Mouse (Mus musculus) ES-Bruce4 (cell line): ENCODE measurements at regions not wholly inside any gene's neighbourhood (a gene's known extent, or its start where the extent isn't known, plus 50 kb on each side); places are given as distances from the start of the nearest gene placed in this dataset.
"Not testable (repeated sequence)": the region's sequence is repeated elsewhere in the genome, so short reads cannot be mapped to it uniquely, and the experiment has no call there.

Experiments
- H3K27ac ChIP-seq: 2 replicates; pipeline ENCODE4 v1.5.1; 2012; ENCODE audit warnings: low read length, inconsistent platforms; ENCODE audit not compliant: insufficient read depth
- H3K27me3 ChIP-seq: 2 replicates; pipeline ENCODE4 v1.6.1; 2012; ENCODE audit warnings: mild to moderate bottlenecking, low read length, inconsistent platforms; ENCODE audit not compliant: control insufficient read depth, poor library complexity, insufficient read depth, severe bottlenecking
- H3K36me3 ChIP-seq: 2 replicates; pipeline ENCODE4 v1.6.1; 2012; ENCODE audit warnings: inconsistent platforms, mild to moderate bottlenecking, low read length, moderate library complexity; ENCODE audit not compliant: control insufficient read depth, poor library complexity, insufficient read depth, severe bottlenecking
- H3K4me1 ChIP-seq: one replicate; pipeline ENCODE4 v1.8.1; 2011; ENCODE audit warnings: low read length; ENCODE audit not compliant: control insufficient read depth, insufficient read depth
- H3K4me3 ChIP-seq: 2 replicates; pipeline ENCODE4 v1.5.1; 2011; ENCODE audit warnings: low read depth, mild to moderate bottlenecking, low read length
- H3K9ac ChIP-seq: 2 replicates; pipeline ENCODE4 v1.6.1; 2012; ENCODE audit warnings: low read depth, mild to moderate bottlenecking, inconsistent platforms; ENCODE audit not compliant: poor library complexity, severe bottlenecking
- H3K9me3 ChIP-seq: replicated peaks from 2 replicates; pipeline ENCODE4 v1.6.1; 2012; ENCODE audit warnings: mild to moderate bottlenecking, low read length, inconsistent platforms; ENCODE audit not compliant: control insufficient read depth, poor library complexity, insufficient read depth, severe bottlenecking
- CTCF ChIP-seq: IDR thresholded peaks from one replicate; pipeline ENCODE4 v1.8.1; 2011; ENCODE audit warnings: low read depth, low read length
- EP300 ChIP-seq: IDR thresholded peaks from 2 replicates; pipeline ENCODE4 v1.6.1; 2011; ENCODE audit warnings: low read depth, low read length; ENCODE audit not compliant: insufficient read depth
- POLR2A ChIP-seq: IDR thresholded peaks from one replicate; pipeline ENCODE4 v1.8.1; 2011; ENCODE audit warnings: low read length; ENCODE audit not compliant: insufficient read depth

DNA sequence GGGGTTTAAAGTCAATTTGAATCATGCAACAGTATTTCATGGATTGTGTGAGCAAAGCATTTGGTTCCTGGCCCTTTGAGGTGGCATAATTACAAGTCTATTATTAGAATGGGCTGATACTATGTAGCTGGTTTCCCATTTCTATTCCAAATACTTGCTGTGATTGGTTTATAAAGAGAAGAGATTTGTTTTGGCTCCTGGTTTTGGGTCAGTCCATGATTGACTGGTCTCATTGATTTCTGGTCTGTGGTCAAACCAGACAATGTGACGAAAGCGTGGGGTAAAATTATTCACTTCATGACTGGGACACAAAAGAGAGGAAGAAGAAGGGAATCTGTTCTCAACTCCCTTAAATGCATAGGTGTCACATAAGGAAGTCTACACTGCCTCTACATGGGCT, 147.0 kb upstream of the Dlgap1 start:
- no peaks in the 10 kb centered on the region for H3K27me3 ChIP-seq
- no peaks in the 10 kb centered on the region for H3K4me1 ChIP-seq
- H3K9ac ChIP-seq = no peak overlapping the region
- no peaks in the 10 kb centered on the region for H3K9me3 ChIP-seq
- H3K27ac ChIP-seq = no peak overlapping the region
- TF ChIP-seq POLR2A (no peak), EP300 (no peak), CTCF (no peak)
- H3K36me3 ChIP-seq = no peaks in the 10 kb centered on the region
- H3K4me3 ChIP-seq = no peak overlapping the region

DNA sequence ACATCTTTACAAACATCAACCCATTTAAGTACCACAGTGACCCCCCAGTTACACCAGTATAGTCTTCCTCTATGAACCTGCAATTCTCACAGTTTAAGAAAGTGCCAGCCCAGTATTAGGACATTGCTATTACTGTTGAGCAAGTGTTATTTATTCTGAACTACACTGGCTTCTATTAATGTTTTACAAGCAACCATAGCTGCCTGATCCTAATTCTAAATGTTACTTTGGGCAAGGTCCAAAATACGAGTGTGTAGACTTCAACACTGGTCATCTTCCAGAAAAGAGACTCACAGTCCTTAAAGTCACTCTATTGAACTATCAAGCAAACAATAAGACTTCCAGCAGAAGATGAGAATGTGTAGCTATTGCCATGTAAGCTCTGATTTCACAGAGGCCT, 146.0 kb upstream of the Dlgap1 start:
- Histone ChIP-seq H3K36me3 (no peaks in the 10 kb centered on the region), H3K27ac (no peak overlapping the region), H3K9me3 (no peaks in the 10 kb centered on the region), H3K4me1 (no peaks in the 10 kb centered on the region), H3K9ac (no peak overlapping the region), H3K4me3 (no peak overlapping the region), H3K27me3 (no peaks in the 10 kb centered on the region)
- TF ChIP-seq EP300 = no peak
- TF ChIP-seq CTCF = no peak
- TF ChIP-seq POLR2A = no peak

DNA sequence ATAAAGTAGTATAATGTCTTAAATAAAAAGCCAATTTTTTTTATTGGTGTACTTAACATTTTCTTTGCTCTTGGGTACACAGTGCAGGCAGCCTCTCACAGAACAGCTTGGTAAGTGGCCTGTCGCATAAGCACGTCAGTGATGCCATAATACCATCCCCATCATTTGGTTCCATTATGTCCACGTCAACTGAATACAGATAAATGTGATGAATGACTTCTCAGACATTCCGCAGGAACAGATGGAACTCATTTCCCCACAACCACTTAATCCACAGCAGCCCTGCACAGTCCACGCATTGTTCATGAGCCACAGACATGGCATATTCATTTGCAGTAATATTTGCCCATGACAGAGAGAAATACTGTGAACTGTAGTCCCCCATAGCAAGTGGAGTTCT, 127.6 kb upstream of the Dlgap1 start:
- H3K36me3 ChIP-seq = no peaks in the 10 kb centered on the region
- H3K9me3 ChIP-seq = no peaks in the 10 kb centered on the region
- H3K4me3 ChIP-seq = no peak overlapping the region
- no peaks in the 10 kb centered on the region for H3K4me1 ChIP-seq
- H3K27ac ChIP-seq = no peak overlapping the region
- H3K9ac ChIP-seq = no peak overlapping the region
- no peaks in the 10 kb centered on the region for H3K27me3 ChIP-seq
- TF ChIP-seq POLR2A (no peak), CTCF (no peak), EP300 (no peak)

GRCm38 (mm10) chr17:69848306-69848705, 120.6 kb upstream of the Dlgap1 start:
- Histone ChIP-seq H3K36me3 (no peaks in the 10 kb centered on the region), H3K27ac (no peak overlapping the region), H3K27me3 (peaks cover 1% of the 10 kb centered on the region; the same call in 1 of the 2 replicates), H3K9ac (no peak overlapping the region), H3K4me1 (no peaks in the 10 kb centered on the region), H3K4me3 (no peak overlapping the region), H3K9me3 (no peaks in the 10 kb centered on the region)
- TF ChIP-seq CTCF (no peak), EP300 (no peak), POLR2A (no peak)

GRCm38 (mm10) chr17:69850075-69850474, 118.8 kb upstream of the Dlgap1 start:
- H3K27ac ChIP-seq = no peak overlapping the region

DNA sequence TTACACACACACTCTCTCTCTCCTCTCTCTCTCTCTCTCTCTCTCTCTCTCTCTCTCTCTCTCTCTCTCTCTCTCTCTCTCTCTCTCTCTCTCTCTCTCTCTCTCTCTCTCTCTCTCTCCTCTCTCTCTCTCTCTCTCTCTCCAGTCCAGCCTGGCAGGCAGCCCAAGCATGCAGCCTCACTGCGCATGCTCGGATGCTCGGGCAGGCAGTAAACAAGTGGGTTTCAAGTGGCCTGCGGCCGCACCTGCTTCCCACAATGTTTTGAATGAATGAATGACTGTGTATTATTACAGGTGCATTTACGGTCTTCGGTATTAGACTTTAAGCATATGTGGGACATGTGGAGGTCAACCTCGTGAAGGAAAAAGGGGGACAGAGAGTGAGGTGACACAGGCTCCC, 88.9 kb upstream of the Dlgap1 start:
- H3K9ac ChIP-seq, H3K36me3 ChIP-seq, H3K9me3 ChIP-seq, H3K4me1 ChIP-seq, H3K4me3 ChIP-seq, H3K27ac ChIP-seq, H3K27me3 ChIP-seq: not testable (repeated sequence)

More at GRCm38 (mm10) chr17:69850075-69850474, 118.8 kb upstream of the Dlgap1 start:
- Histone ChIP-seq H3K4me3 (no peak overlapping the region), H3K9ac (no peak overlapping the region), H3K9me3 (no peaks in the 10 kb centered on the region), H3K27me3 (peaks cover 1% of the 10 kb centered on the region; the same call in 1 of the 2 replicates), H3K36me3 (no peaks in the 10 kb centered on the region), H3K4me1 (no peaks in the 10 kb centered on the region)
- TF ChIP-seq CTCF (peak; percentile 53), POLR2A (no peak)

GRCm38 (mm10) chr17:69893980-69894379, 74.9 kb upstream of the Dlgap1 start:
- H3K27me3 ChIP-seq = no peaks in the 10 kb centered on the region
- H3K27ac ChIP-seq = no peak overlapping the region
- H3K9ac ChIP-seq = no peak overlapping the region
- no peaks in the 10 kb centered on the region for H3K9me3 ChIP-seq
- no peak overlapping the region for H3K4me3 ChIP-seq
- no peaks in the 10 kb centered on the region for H3K4me1 ChIP-seq
- no peaks in the 10 kb centered on the region for H3K36me3 ChIP-seq
- TF ChIP-seq EP300 = no peak
- no peak for TF ChIP-seq CTCF
- no peak for TF ChIP-seq POLR2A
